Mouse (Mus musculus) cerebellum, adult 2 months (tissue): Measurements from ENCODE around the gene Tnfsfm13. TPM values are rescaled to one million over a fixed set of nuclear protein-coding genes. Genes with fewer than 3 reads are reported as not detected.
"Not testable (repeated sequence)": the region's sequence is repeated elsewhere in the genome, so short reads cannot be mapped to it uniquely, and the experiment has no call there.

ENCODE experiments used
- DNase-seq, 2 experiments: peaks; one replicate each; pipeline ENCODE4 v3.0.0; 2021
- H3K27ac ChIP-seq: fragments of 200-500 bp; 2 replicates; pipeline ENCODE4 v1.5.1; 2012; ENCODE audit warnings: low read length, control low read depth, inconsistent platforms; ENCODE audit not compliant: insufficient read depth
- H3K27me3 ChIP-seq: fragments of 200-500 bp; 2 replicates; pipeline ENCODE4 v1.6.1; 2012; ENCODE audit warnings: inconsistent platforms, mild to moderate bottlenecking, low read length, moderate library complexity; ENCODE audit not compliant: control insufficient read depth, insufficient read depth
- H3K4me1 ChIP-seq: fragments of 200-500 bp; 2 replicates; pipeline ENCODE4 v1.6.1; 2011; ENCODE audit warnings: low read length; ENCODE audit not compliant: control insufficient read depth, insufficient read depth
- H3K4me3 ChIP-seq: fragments of 200-500 bp; replicated peaks from 2 replicates; pipeline ENCODE3; 2011; ENCODE audit warnings: mild to moderate bottlenecking, low read depth, low read length, control low read depth; ENCODE audit not compliant: insufficient read depth
- CTCF ChIP-seq: fragments of 200-500 bp; IDR thresholded peaks from 2 replicates; pipeline ENCODE4 v1.5.1; 2011; ENCODE audit warnings: low read depth, mild to moderate bottlenecking, control low read depth, low read length, moderate library complexity, borderline replicate concordance; ENCODE audit not compliant: insufficient read depth
- POLR2A ChIP-seq: fragments of 200-500 bp; IDR thresholded peaks from 2 replicates; pipeline ENCODE4 v1.6.1; 2011; ENCODE audit warnings: low read length, control low read depth, borderline replicate concordance; ENCODE audit not compliant: insufficient read depth
- whole genome bisulfite sequencing: fragments of 180-500 bp; shearing (Covaris S2); methylation state at CpG from one replicate; pipeline ENCODE4 v1.1.7; 2018; 5-methylcytosine and 5-hydroxymethylcytosine counted together
- polyA plus RNA-seq: library from polyadenylated mRNA; depleted of rRNA; stranded (reverse); fragments of >200 nt; gene quantifications from 2 replicates; pipeline ENCODE4 v1.2.3, GENCODE M21; 2012

Gene Tnfsfm13
- polyA plus RNA-seq, 1 experiment, result 3.3 TPM

GRCm38 (mm10) chr11:69709554-69710446 lies 13.9 kb upstream of the Tnfsfm13 start:
- TF ChIP-seq CTCF (no peak), POLR2A (no peak)
- DNase-seq, result peak in 1 of 2 experiments; percentile 29
- H3K4me1 ChIP-seq, result peaks cover 34% of the 10 kb centered on the region
- H3K27ac ChIP-seq, result peak overlapping the region; percentile 76
- H3K27me3 ChIP-seq, result no peaks in the 10 kb centered on the region
- WGBS, result 40% methylated on average over 11 of the region's 11 CpGs
- no peak overlapping the region for H3K4me3 ChIP-seq

GRCm38 (mm10) chr11:69708614-69709265 lies 12.8 kb upstream of the Tnfsfm13 start:
- no peaks in the 10 kb centered on the region for H3K27me3 ChIP-seq
- 69% methylated on average over 3 of the region's 3 CpGs for WGBS
- no peak overlapping the region for H3K4me3 ChIP-seq
- peak overlapping the region; percentile 47 for H3K27ac ChIP-seq
- peaks cover 34% of the 10 kb centered on the region for H3K4me1 ChIP-seq
- TF ChIP-seq POLR2A, result no peak
- peak in 1 of 2 experiments; percentile 64 for DNase-seq

- no peaks in the 10 kb centered on the region for H3K27me3 ChIP-seq
- no peak for TF ChIP-seq POLR2A
- H3K4me1 ChIP-seq, result peaks cover 34% of the 10 kb centered on the region
- DNase-seq, result no peak
- H3K27ac ChIP-seq, result 0 out of 2 replicates have a peak overlapping the region, but pooled peaks have one; percentile 4
- no peak overlapping the region for H3K4me3 ChIP-seq
- 86% methylated on average over 4 of the region's 4 CpGs for WGBS
Observed at GRCm38 (mm10) chr11:69707873-69708381, 12.0 kb upstream of the Tnfsfm13 start.

- no peak for DNase-seq
- H3K4me3 ChIP-seq, result no peak overlapping the region
- no peaks in the 10 kb centered on the region for H3K27me3 ChIP-seq
- peaks cover 34% of the 10 kb centered on the region for H3K4me1 ChIP-seq
- H3K27ac ChIP-seq, result peak overlapping the region; percentile 3
- TF ChIP-seq POLR2A, result no peak
- no peak for TF ChIP-seq CTCF
- 50% methylated on average over 4 of the region's 4 CpGs for WGBS
Observed at GRCm38 (mm10) chr11:69707480-69707847, 11.6 kb upstream of the Tnfsfm13 start.

GRCm38 (mm10) chr11:69706775-69707479 lies 11.0 kb upstream of the Tnfsfm13 start:
- 4% methylated on average over 6 of the region's 6 CpGs for WGBS
- Histone ChIP-seq H3K4me1 (peaks cover 34% of the 10 kb centered on the region), H3K27ac (peak overlapping the region; percentile 3), H3K27me3 (no peaks in the 10 kb centered on the region), H3K4me3 (no peak overlapping the region)
- peak; percentile 98 to 99 for DNase-seq
- TF ChIP-seq CTCF (no peak), POLR2A (peak; percentile 26; the same call in 1 of the 2 replicates)

GRCm38 (mm10) chr11:69704613-69705010 lies 8.7 kb upstream of the Tnfsfm13 start:
- Histone ChIP-seq H3K4me1 (peaks cover 28% of the 10 kb centered on the region), H3K27ac (no peak overlapping the region), H3K4me3 (no peak overlapping the region), H3K27me3 (no peaks in the 10 kb centered on the region)
- no peak for TF ChIP-seq POLR2A
- no peak for TF ChIP-seq CTCF
- DNase-seq, result no peak
- WGBS, result 74% methylated on average over 2 of the region's 2 CpGs

- no peak for DNase-seq
- no peak overlapping the region for H3K27ac ChIP-seq
- WGBS, result 73% methylated on average over 8 of the region's 8 CpGs
- no peak for TF ChIP-seq POLR2A
- TF ChIP-seq CTCF, result no peak
- H3K4me1 ChIP-seq, result peaks cover 22% of the 10 kb centered on the region
- no peaks in the 10 kb centered on the region for H3K27me3 ChIP-seq
- no peak overlapping the region for H3K4me3 ChIP-seq
Observed at GRCm38 (mm10) chr11:69703814-69704612, 8.1 kb upstream of the Tnfsfm13 start.

- not testable (repeated sequence) for DNase-seq
- WGBS, result 86% methylated on average over 3 of the region's 3 CpGs
- peaks cover 17% of the 10 kb centered on the region; the same call in 1 of the 2 replicates for H3K4me1 ChIP-seq
Observed at GRCm38 (mm10) chr11:69703381-69703780, 7.5 kb upstream of the Tnfsfm13 start.

GRCm38 (mm10) chr11:69702886-69703285 lies 7.0 kb upstream of the Tnfsfm13 start:
- WGBS, result 95% methylated on average over 10 of the region's 10 CpGs
- DNase-seq, H3K27ac ChIP-seq, H3K4me3 ChIP-seq, H3K27me3 ChIP-seq: not testable (repeated sequence)
- H3K4me1 ChIP-seq, result peaks cover 12% of the 10 kb centered on the region; the same call in 1 of the 2 replicates

More at GRCm38 (mm10) chr11:69703381-69703780, 7.5 kb upstream of the Tnfsfm13 start:
- not testable (repeated sequence) for H3K27me3 ChIP-seq, H3K4me3 ChIP-seq, H3K27ac ChIP-seq
